Mouse (Mus musculus): ENCODE measurements around the gene Shld2.

Gene Shld2

GRCm38 (mm10) chr14:34310234-34310965 is at the start of gene Shld2, which contains the start of gene Glud1:
Gene Shld2 (minus strand): TSS chr14:34310493.
Gene Glud1 (plus strand): TSS chr14:34310727.
- peak; percentile 94 for DNase-seq (ENCODE audit: low read depth, low spot score)

GRCm38 (mm10) chr14:34359676-34360244 is 49.5 kb upstream of the Shld2 start:
- DNase-seq (ENCODE audit: low read depth, low spot score), result no peak

- peak; percentile 33 for DNase-seq (ENCODE audit: low read depth, low spot score)
These were observed 47.6 kb upstream of the Shld2 start for GRCm38 (mm10) chr14:34357671-34358455.

GRCm38 (mm10) chr14:34355301-34355700 is 45.0 kb upstream of the Shld2 start, which contains the start of gene Fam25c:
Gene Fam25c (minus strand): TSS chr14:34355433.
- no peak for DNase-seq (ENCODE audit: low read depth, low spot score)

GRCm38 (mm10) chr14:34354456-34354855 is 44.2 kb upstream of the Shld2 start:
- no peak for DNase-seq (ENCODE audit: low read depth, low spot score)

GRCm38 (mm10) chr14:34353326-34353725 is 43.0 kb upstream of the Shld2 start:
- no peak for DNase-seq (ENCODE audit: low read depth, low spot score)

GRCm38 (mm10) chr14:34352523-34352922 is 42.2 kb upstream of the Shld2 start:
- DNase-seq (ENCODE audit: low read depth, low spot score), result no peak

GRCm38 (mm10) chr14:34351660-34352059 is 41.4 kb upstream of the Shld2 start:
- DNase-seq (ENCODE audit: low read depth, low spot score), result no peak

- no peak for DNase-seq (ENCODE audit: low read depth, low spot score)
These were observed 38.7 kb upstream of the Shld2 start for GRCm38 (mm10) chr14:34349007-34349406.

GRCm38 (mm10) chr14:34348301-34348700 is 38.0 kb upstream of the Shld2 start:
- DNase-seq (ENCODE audit: low read depth, low spot score), result no peak

- DNase-seq (ENCODE audit: low read depth, low spot score), result no peak
These were observed 36.8 kb upstream of the Shld2 start for GRCm38 (mm10) chr14:34347084-34347483.

- peak; percentile 44 for DNase-seq (ENCODE audit: low read depth, low spot score)
These were observed 35.7 kb upstream of the Shld2 start for GRCm38 (mm10) chr14:34345771-34346566.

- no peak for DNase-seq (ENCODE audit: low read depth, low spot score)
These were observed 34.1 kb upstream of the Shld2 start for GRCm38 (mm10) chr14:34344361-34344760.

- DNase-seq (ENCODE audit: low read depth, low spot score), result no peak
These were observed 32.8 kb upstream of the Shld2 start for GRCm38 (mm10) chr14:34343078-34343477.

GRCm38 (mm10) chr14:34341993-34342392 is 31.7 kb upstream of the Shld2 start:
- DNase-seq (ENCODE audit: low read depth, low spot score), result no peak

GRCm38 (mm10) chr14:34339446-34339845 is 29.2 kb upstream of the Shld2 start:
- DNase-seq (ENCODE audit: low read depth, low spot score), result no peak

- DNase-seq (ENCODE audit: low read depth, low spot score), result no peak
These were observed 22.2 kb upstream of the Shld2 start for GRCm38 (mm10) chr14:34332476-34332875.

GRCm38 (mm10) chr14:34331886-34332285 is 21.6 kb upstream of the Shld2 start:
- DNase-seq (ENCODE audit: low read depth, low spot score), result no peak

- no peak for DNase-seq (ENCODE audit: low read depth, low spot score)
These were observed 20.4 kb upstream of the Shld2 start for GRCm38 (mm10) chr14:34330657-34331158.

GRCm38 (mm10) chr14:34327618-34328017 is 17.3 kb upstream of the Shld2 start:
- DNase-seq (ENCODE audit: low read depth, low spot score), result no peak

GRCm38 (mm10) chr14:34326606-34327005 is 16.3 kb upstream of the Shld2 start:
- no peak for DNase-seq (ENCODE audit: low read depth, low spot score)

Measured in 3T3-L1 (cell line).